Mouse (Mus musculus): ENCODE results near the gene Gmps.

DNA sequence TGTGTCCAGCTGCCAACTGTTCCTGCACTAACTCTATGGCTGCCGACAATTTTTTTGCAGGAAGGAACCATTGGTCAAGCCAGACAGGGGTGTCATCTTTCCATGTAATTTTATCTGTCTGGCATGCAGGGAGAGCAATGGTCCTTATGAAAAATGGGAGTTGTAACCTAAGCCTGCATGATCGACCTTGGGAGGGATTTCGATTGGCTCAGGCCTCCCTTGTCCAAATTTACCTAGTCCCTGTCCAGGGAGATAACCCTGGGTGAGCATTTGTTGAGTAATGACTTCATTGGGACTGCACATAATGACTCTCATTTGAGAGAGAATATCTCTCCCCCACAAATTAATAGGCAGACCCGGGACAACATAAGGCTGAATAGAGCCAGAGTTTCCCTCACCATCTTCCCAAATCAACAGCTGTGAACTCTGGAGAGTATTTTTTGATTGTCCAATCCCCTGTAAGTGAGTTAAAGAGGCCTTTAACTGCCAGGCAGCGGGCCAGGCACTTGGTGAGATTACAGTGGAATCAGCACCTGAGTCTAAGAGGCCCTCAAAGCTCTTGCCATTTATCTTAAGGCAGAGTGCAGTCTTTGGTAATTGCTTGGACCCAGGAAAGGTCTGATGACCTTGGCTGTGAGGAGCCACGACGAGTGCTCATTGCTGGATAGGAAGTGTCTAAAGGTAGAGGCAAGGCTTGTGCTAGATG lies 62.4 kb downstream of the Gmps start:
- no peak for TF ChIP-seq CTCF (IDR thresholded peaks at IDR 0.05; ENCODE audit: low read depth, low read length)
- no peak for TF ChIP-seq POLR2A (IDR thresholded peaks at IDR 0.05; ENCODE audit: borderline replicate concordance, low read depth, low read length)
